Mouse (Mus musculus): ENCODE measurements around the gene Kmt2e. TPM values are rescaled to one million over a fixed set of nuclear protein-coding genes. Genes with fewer than 3 reads are reported as not detected.
"Not testable (repeated sequence)": the region's sequence is repeated elsewhere in the genome, so short reads cannot be mapped to it uniquely, and the experiment has no call there.

The Kmt2e gene
- polyA plus RNA-seq, 1 experiment from 2014 or later: 59.5 TPM

- Histone ChIP-seq H3K9me3 (ENCODE audit: control insufficient read depth, low read length) (no peaks in the 10 kb centered on the region), H3K27ac (ENCODE audit: low read depth, low read length) (peak overlapping the region; percentile 98), H3K27me3 (replicated peaks; ENCODE audit: control insufficient read depth, insufficient read depth, low read length) (no peaks in the 10 kb centered on the region), H3K4me3 (ENCODE audit: low read depth, low read length) (peak overlapping the region; percentile 99), H3K36me3 (ENCODE audit: control insufficient read depth, insufficient read depth, low read length) (no peaks in the 10 kb centered on the region; the same call in 1 of the 2 replicates), H3K9ac (ENCODE audit: low read depth, low read length) (peak overlapping the region; percentile 100), H3K4me2 (peak overlapping the region; percentile 97), H3K4me1 (replicated peaks; ENCODE audit: control insufficient read depth, insufficient read depth, low read length) (peaks cover 6% of the 10 kb centered on the region)
- under 1% methylated on average over 46 of the region's 46 CpGs for WGBS
- ATAC-seq (replicated peaks; ENCODE audit: low FRiP score) (no peak), DNase-seq (ENCODE audit: low spot score) (peak; percentile 73)
Measured at GRCm38 (mm10) chr5:23434598-23435481, 599 bp downstream of the Kmt2e start.

DNA sequence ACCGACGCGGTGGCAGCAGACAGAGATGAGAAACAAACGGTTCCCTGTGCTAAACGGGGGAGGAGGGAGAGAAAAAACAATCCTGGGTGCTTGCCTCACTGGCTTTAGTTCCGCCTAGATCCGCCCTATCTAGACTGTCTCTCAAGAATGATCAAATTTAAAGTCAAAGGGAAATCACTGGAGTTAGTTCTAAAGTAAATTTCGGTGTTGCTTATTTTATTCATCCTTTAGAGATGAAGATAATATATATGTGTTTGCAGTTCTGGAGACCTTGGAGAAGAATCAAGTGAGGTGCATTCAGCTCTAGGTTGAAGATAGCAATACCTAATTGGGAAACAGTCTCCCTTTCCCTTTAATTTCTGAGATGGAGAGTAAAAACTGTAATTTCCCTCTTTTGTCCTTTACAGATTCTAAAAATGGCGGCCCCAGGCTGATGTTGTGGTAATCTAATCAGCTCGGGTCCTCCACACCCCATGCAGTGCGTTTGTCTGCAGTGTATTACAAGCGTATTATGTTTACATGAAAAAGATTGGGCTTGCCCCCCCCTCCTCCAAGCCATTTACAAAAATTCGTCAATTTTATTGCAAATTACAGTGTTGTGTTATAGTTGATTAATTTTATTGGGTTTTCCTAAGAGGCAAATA lies 1.4 kb downstream of the Kmt2e start:
- Histone ChIP-seq H3K36me3 (ENCODE audit: control insufficient read depth, insufficient read depth, low read length) (no peaks in the 10 kb centered on the region), H3K4me1 (replicated peaks; ENCODE audit: control insufficient read depth, insufficient read depth, low read length) (peaks cover 3% of the 10 kb centered on the region), H3K9me3 (ENCODE audit: control insufficient read depth, low read length) (no peaks in the 10 kb centered on the region), H3K27ac (ENCODE audit: low read depth, low read length) (peak overlapping the region; percentile 98), H3K27me3 (replicated peaks; ENCODE audit: control insufficient read depth, insufficient read depth, low read length) (no peaks in the 10 kb centered on the region), H3K4me3 (ENCODE audit: low read depth, low read length) (peak overlapping the region; percentile 99), H3K4me2 (peak overlapping the region; percentile 97), H3K9ac (ENCODE audit: low read depth, low read length) (peak overlapping the region; percentile 100)
- ATAC-seq (replicated peaks; ENCODE audit: low FRiP score): no peak
- DNase-seq (ENCODE audit: low spot score): no peak
- WGBS: under 1% methylated on average over 13 of the region's 13 CpGs

GRCm38 (mm10) chr5:23436735-23437134 lies 2.5 kb downstream of the Kmt2e start:
- no peak for DNase-seq (ENCODE audit: low spot score)
- no peak overlapping the region for H3K27ac ChIP-seq (ENCODE audit: low read depth, low read length)
- H3K9me3 ChIP-seq (ENCODE audit: control insufficient read depth, low read length): no peaks in the 10 kb centered on the region
- no peak for ATAC-seq (replicated peaks; ENCODE audit: low FRiP score)
- H3K27me3 ChIP-seq (replicated peaks; ENCODE audit: control insufficient read depth, insufficient read depth, low read length): no peaks in the 10 kb centered on the region
- H3K4me1 ChIP-seq (replicated peaks; ENCODE audit: control insufficient read depth, insufficient read depth, low read length): no peaks in the 10 kb centered on the region; the same call in none of the 2 replicates
- no peak overlapping the region for H3K9ac ChIP-seq (ENCODE audit: low read depth, low read length)
- H3K36me3 ChIP-seq (ENCODE audit: control insufficient read depth, insufficient read depth, low read length): no peaks in the 10 kb centered on the region
- peak overlapping the region; percentile 99 for H3K4me3 ChIP-seq (ENCODE audit: low read depth, low read length)
- peak overlapping the region; percentile 97 for H3K4me2 ChIP-seq
- WGBS: 30% methylated on average over 2 of the region's 2 CpGs

GRCm38 (mm10) chr5:23439857-23440256 lies 5.6 kb downstream of the Kmt2e start:
- Histone ChIP-seq H3K9me3 (ENCODE audit: control insufficient read depth, low read length) (no peaks in the 10 kb centered on the region), H3K4me3 (ENCODE audit: low read depth, low read length) (no peak overlapping the region), H3K27ac (ENCODE audit: low read depth, low read length) (no peak overlapping the region), H3K9ac (ENCODE audit: low read depth, low read length) (no peak overlapping the region), H3K27me3 (replicated peaks; ENCODE audit: control insufficient read depth, insufficient read depth, low read length) (no peaks in the 10 kb centered on the region), H3K36me3 (ENCODE audit: control insufficient read depth, insufficient read depth, low read length) (no peaks in the 10 kb centered on the region), H3K4me2 (no peak overlapping the region), H3K4me1 (replicated peaks; ENCODE audit: control insufficient read depth, insufficient read depth, low read length) (peaks cover 12% of the 10 kb centered on the region)
- ATAC-seq (replicated peaks; ENCODE audit: low FRiP score) (no peak), DNase-seq (ENCODE audit: low spot score) (no peak)
- 82% methylated on average over 3 of the region's 3 CpGs for WGBS

- no peaks in the 10 kb centered on the region for H3K27me3 ChIP-seq (replicated peaks; ENCODE audit: control insufficient read depth, insufficient read depth, low read length)
- DNase-seq (ENCODE audit: low spot score) (no peak), ATAC-seq (replicated peaks; ENCODE audit: low FRiP score) (no peak)
- H3K4me1 ChIP-seq (replicated peaks; ENCODE audit: control insufficient read depth, insufficient read depth, low read length): peaks cover 12% of the 10 kb centered on the region
- no peak overlapping the region for H3K9ac ChIP-seq (ENCODE audit: low read depth, low read length)
- no peaks in the 10 kb centered on the region for H3K9me3 ChIP-seq (ENCODE audit: control insufficient read depth, low read length)
- no peak overlapping the region for H3K4me2 ChIP-seq
- H3K27ac ChIP-seq (ENCODE audit: low read depth, low read length): no peak overlapping the region
- no peaks in the 10 kb centered on the region for H3K36me3 ChIP-seq (ENCODE audit: control insufficient read depth, insufficient read depth, low read length)
- no peak overlapping the region for H3K4me3 ChIP-seq (ENCODE audit: low read depth, low read length)
Measured at GRCm38 (mm10) chr5:23440572-23440971, 6.3 kb downstream of the Kmt2e start.

- no peaks in the 10 kb centered on the region for H3K9me3 ChIP-seq (ENCODE audit: control insufficient read depth, low read length)
- H3K4me1 ChIP-seq (replicated peaks; ENCODE audit: control insufficient read depth, insufficient read depth, low read length): peaks cover 12% of the 10 kb centered on the region
- H3K27me3 ChIP-seq (replicated peaks; ENCODE audit: control insufficient read depth, insufficient read depth, low read length): no peaks in the 10 kb centered on the region
- no peak for DNase-seq (ENCODE audit: low spot score)
- no peak for ATAC-seq (replicated peaks; ENCODE audit: low FRiP score)
- WGBS: 89% methylated on average over 1 of the region's 1 CpGs
- H3K9ac ChIP-seq (ENCODE audit: low read depth, low read length): no peak overlapping the region
- no peak overlapping the region for H3K4me3 ChIP-seq (ENCODE audit: low read depth, low read length)
- H3K36me3 ChIP-seq (ENCODE audit: control insufficient read depth, insufficient read depth, low read length): no peaks in the 10 kb centered on the region
- no peak overlapping the region for H3K4me2 ChIP-seq
- H3K27ac ChIP-seq (ENCODE audit: low read depth, low read length): no peak overlapping the region
Measured at GRCm38 (mm10) chr5:23441916-23442315, 7.7 kb downstream of the Kmt2e start.

GRCm38 (mm10) chr5:23444411-23444810 lies 10.2 kb downstream of the Kmt2e start:
- H3K9ac ChIP-seq (ENCODE audit: low read depth, low read length): peak overlapping the region; percentile 30; the same call in 1 of the 2 replicates
- H3K27ac ChIP-seq (ENCODE audit: low read depth, low read length): no peak overlapping the region
- H3K4me2 ChIP-seq: peak overlapping the region; percentile 40

GRCm38 (mm10) chr5:23453561-23453960 lies 19.3 kb downstream of the Kmt2e start:
- WGBS: 89% methylated on average over 2 of the region's 2 CpGs
- H3K27ac ChIP-seq (ENCODE audit: low read depth, low read length); ATAC-seq (replicated peaks; ENCODE audit: low FRiP score); H3K9me3 ChIP-seq (ENCODE audit: control insufficient read depth, low read length); H3K36me3 ChIP-seq (ENCODE audit: control insufficient read depth, insufficient read depth, low read length); H3K4me3 ChIP-seq (ENCODE audit: low read depth, low read length); H3K4me1 ChIP-seq (replicated peaks; ENCODE audit: control insufficient read depth, insufficient read depth, low read length); H3K9ac ChIP-seq (ENCODE audit: low read depth, low read length); DNase-seq (ENCODE audit: low spot score); H3K27me3 ChIP-seq (replicated peaks; ENCODE audit: control insufficient read depth, insufficient read depth, low read length); H3K4me2 ChIP-seq: not testable (repeated sequence)

More at GRCm38 (mm10) chr5:23444411-23444810, 10.2 kb downstream of the Kmt2e start:
- 45% methylated on average over 4 of the region's 4 CpGs for WGBS
- Histone ChIP-seq H3K4me3 (ENCODE audit: low read depth, low read length) (no peak overlapping the region), H3K4me1 (replicated peaks; ENCODE audit: control insufficient read depth, insufficient read depth, low read length) (peaks cover 12% of the 10 kb centered on the region), H3K9me3 (ENCODE audit: control insufficient read depth, low read length) (no peaks in the 10 kb centered on the region), H3K27me3 (replicated peaks; ENCODE audit: control insufficient read depth, insufficient read depth, low read length) (no peaks in the 10 kb centered on the region), H3K36me3 (ENCODE audit: control insufficient read depth, insufficient read depth, low read length) (no peaks in the 10 kb centered on the region)
- peak; percentile 49; the same call in 1 of the 2 replicates for ATAC-seq (replicated peaks; ENCODE audit: low FRiP score)
- no peak for DNase-seq (ENCODE audit: low spot score)

Measured in liver, embryonic 11.5 days (tissue).